Mouse (Mus musculus) neutrophil, adult 83 days (primary cell): ENCODE results near the gene Fopnl. TPM values are rescaled to one million over a fixed set of nuclear protein-coding genes. Genes with fewer than 3 reads are reported as not detected.

Experiments used
- total RNA-seq, 2 experiments: library from RNA; stranded (reverse); gene quantifications; one replicate each; pipeline ENCODE4 v1.2.4; 2023

Fopnl gene
- 10 to 100 TPM; 34.0 to 36.2 TPM for total RNA-seq

GRCm38 (mm10) chr16:14316884-14317876 is at the start of gene Fopnl:
Gene Fopnl, minus strand, starts transcription at chr16:14317405.

GRCm38 (mm10) chr16:14361362-14362098 is 44.3 kb upstream of the Fopnl start, which contains the start of gene Abcc1:
Gene Abcc1, plus strand, starts transcription at chr16:14361558.

GRCm38 (mm10) chr16:14291223-14291622 is 26.0 kb downstream of the Fopnl start, which contains the start of gene Myh11:
Gene Myh11, minus strand, starts transcription at chr16:14291372.

Other genes with a start within 250 kb of the Fopnl start
- 10 to 100 TPM; 45.9 to 46.6 TPM for gene Nde1, start 154.1 kb downstream of the Fopnl start, total RNA-seq
- gene Marf1, start 154.1 kb downstream of the Fopnl start, total RNA-seq: 10 to 100 TPM; 45.4 to 49.5 TPM
- not detected for gene Myh11, start 26.0 kb downstream of the Fopnl start, total RNA-seq
- 10 to 100 TPM; 14.9 to 20.6 TPM for gene Abcc1, start 44.2 kb upstream of the Fopnl start, total RNA-seq
- not detected for gene A630010A05Rik, start 244.9 kb upstream of the Fopnl start, total RNA-seq